Mouse (Mus musculus) myocyte (in vitro differentiated cells): ENCODE results near the gene Drg1.
"Not testable (repeated sequence)": the region's sequence is repeated elsewhere in the genome, so short reads cannot be mapped to it uniquely, and the experiment has no call there.

Experiments used
- CEBPB ChIP-seq: IDR thresholded peaks from 2 replicates; pipeline ENCODE4 v1.6.1; 2011; ENCODE audit warnings: mild to moderate bottlenecking, moderate library complexity; ENCODE audit not compliant: poor library complexity, insufficient read depth, severe bottlenecking
- E2F4 ChIP-seq: IDR thresholded peaks from one replicate; pipeline ENCODE4 v1.6.1; 2011; ENCODE audit warnings: mild to moderate bottlenecking, control low read depth, moderate library complexity; ENCODE audit not compliant: insufficient read depth
- MAX ChIP-seq: IDR thresholded peaks from one replicate; pipeline ENCODE4 v1.6.1; 2011; ENCODE audit warnings: low read depth, mild to moderate bottlenecking, control low read depth
- MYOD1 ChIP-seq, 3 experiments: IDR thresholded peaks; one replicate each; pipeline ENCODE4 v1.6.1; 2011; ENCODE audit warnings: control low read depth in 2 of 3, low read depth in 2 of 3, mild to moderate bottlenecking in 2 of 3, moderate library complexity in 1 of 3; ENCODE audit not compliant: insufficient read length in 2 of 3, control insufficient read depth in 1 of 3
- MYOG ChIP-seq, 3 experiments: IDR thresholded peaks; one replicate each; pipeline ENCODE4 v1.6.1; 2011; ENCODE audit warnings: control low read depth in 2 of 3, low read depth in 2 of 3, mild to moderate bottlenecking in 2 of 3; ENCODE audit not compliant: insufficient read length in 2 of 3, control insufficient read depth in 1 of 3, insufficient read depth in 1 of 3
- POLR2A ChIP-seq: IDR thresholded peaks from one replicate; pipeline ENCODE4 v1.6.1; 2011; ENCODE audit warnings: low read depth, mild to moderate bottlenecking, control low read depth, moderate library complexity; ENCODE audit not compliant: insufficient read length
- POLR2AphosphoS2 ChIP-seq: IDR thresholded peaks from one replicate; pipeline ENCODE4 v1.6.1; 2011; ENCODE audit warnings: low read depth, control low read depth; ENCODE audit not compliant: insufficient read length
- REST ChIP-seq: IDR thresholded peaks from one replicate; pipeline ENCODE4 v1.6.1; 2011; ENCODE audit warnings: mild to moderate bottlenecking, control low read depth, moderate library complexity; ENCODE audit not compliant: insufficient read depth, insufficient read length
- SRF ChIP-seq: IDR thresholded peaks from one replicate; pipeline ENCODE4 v1.6.1; 2011; ENCODE audit warnings: low read depth; ENCODE audit not compliant: control insufficient read depth, insufficient read length
- TCF12 ChIP-seq: IDR thresholded peaks from one replicate; pipeline ENCODE4 v1.6.1; 2011; ENCODE audit warnings: mild to moderate bottlenecking, control low read depth; ENCODE audit not compliant: poor library complexity, insufficient read depth, severe bottlenecking
- USF1 ChIP-seq: IDR thresholded peaks from one replicate; pipeline ENCODE4 v1.6.1; 2011; ENCODE audit warnings: low read depth, mild to moderate bottlenecking, control low read depth, moderate library complexity

GRCm38 (mm10) chr11:3163122-3163521, 103.1 kb downstream of the Drg1 start:
- TF ChIP-seq REST; POLR2A; CEBPB; MAX; TCF12; E2F4; MYOD1 (IDR thresholded peaks at IDR 0.05; ENCODE audit: control insufficient read depth in 1 of 3, insufficient read length in 2 of 3, low read depth in 2 of 3); MYOG (IDR thresholded peaks at IDR 0.05; ENCODE audit: control insufficient read depth in 1 of 3, insufficient read depth in 1 of 3, insufficient read length in 2 of 3, low read depth in 2 of 3); SRF; USF1; POLR2AphosphoS2: not testable (repeated sequence)
